Mouse (Mus musculus) cerebellum, adult 9-11 months (tissue): ENCODE data around the gene Wnt5b.

Source experiments
- DNase-seq: peaks from one replicate; pipeline ENCODE4 v3.0.0; 2022

Wnt5b gene

DNA sequence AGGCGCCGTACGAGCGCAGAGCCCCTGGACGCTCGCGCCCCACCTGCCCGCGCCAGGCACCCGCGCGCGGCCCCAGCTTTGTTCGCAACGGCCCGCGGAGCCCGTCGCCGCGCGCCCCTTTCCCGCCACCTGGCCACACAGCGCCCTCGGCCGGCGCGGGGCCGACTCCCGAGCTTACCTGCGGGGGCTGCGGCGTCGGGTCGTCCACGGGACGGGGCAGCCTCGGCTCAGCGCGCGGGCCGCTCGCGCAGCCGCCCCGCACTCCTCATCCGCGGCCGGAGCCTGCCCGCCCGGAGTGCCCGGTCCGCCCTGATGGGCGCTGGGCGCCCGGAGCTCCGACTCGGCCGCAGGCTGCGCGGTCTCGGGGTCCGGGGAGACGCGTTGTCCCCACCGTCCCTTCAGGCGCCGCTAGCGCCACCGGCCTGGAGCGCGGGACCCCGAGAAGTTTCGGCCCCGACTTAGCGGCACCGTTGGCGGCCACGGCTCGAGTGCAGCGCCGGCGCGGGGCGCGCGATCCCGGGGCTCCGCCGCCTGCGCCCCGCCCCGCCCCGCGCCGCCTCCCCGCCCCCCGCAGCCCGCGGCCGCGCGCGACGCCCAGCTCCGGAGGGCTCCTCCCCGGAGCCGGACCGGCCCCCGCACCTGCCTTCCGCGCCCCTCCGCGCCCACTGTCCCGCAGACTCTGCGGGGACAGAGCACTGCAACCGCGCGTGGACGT lies at the start of gene Wnt5b:
Wnt5b (minus strand) TSS at position 545 of the 715 bp plus-strand sequence.
- DNase-seq, result no peak

DNA sequence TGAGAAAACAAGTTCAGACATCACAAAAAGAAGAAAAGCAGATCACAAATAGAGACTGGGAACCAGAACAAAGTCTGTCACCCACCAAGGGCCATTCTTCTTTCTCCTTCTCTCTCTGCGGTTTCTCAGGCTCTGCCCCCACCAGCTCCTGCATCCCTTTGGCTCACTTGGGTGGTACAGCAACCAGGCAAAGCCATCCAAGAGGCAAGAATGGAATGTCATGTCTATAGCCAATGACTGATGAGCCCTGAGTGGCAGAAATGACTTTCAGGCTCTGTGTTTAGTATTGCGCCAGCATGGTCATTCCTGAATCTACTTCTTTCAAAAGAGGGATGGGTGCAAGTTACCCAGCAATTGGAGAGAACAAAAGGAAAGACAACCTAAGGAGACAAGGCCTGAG lies 46.7 kb upstream of the Wnt5b start:
- no peak for DNase-seq

DNA sequence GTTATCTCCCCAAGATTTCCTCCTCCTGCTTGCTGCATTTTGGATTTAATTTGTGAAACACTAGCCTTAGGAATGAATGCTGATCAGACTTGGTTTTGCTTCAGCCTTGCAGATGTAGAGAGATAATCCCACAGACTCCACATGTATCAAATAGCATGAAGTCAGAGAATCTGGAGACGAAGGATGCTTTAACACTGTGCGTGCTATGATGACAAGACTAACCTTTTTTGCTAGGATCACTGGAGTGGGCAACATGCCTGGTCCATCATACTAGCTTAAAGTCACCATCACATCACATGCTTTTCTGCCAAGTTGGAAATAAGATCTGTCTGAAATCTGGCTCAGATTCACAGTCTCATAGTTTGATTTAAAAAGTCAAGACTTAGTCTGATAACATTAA lies 43.8 kb upstream of the Wnt5b start:
- no peak for DNase-seq

DNA sequence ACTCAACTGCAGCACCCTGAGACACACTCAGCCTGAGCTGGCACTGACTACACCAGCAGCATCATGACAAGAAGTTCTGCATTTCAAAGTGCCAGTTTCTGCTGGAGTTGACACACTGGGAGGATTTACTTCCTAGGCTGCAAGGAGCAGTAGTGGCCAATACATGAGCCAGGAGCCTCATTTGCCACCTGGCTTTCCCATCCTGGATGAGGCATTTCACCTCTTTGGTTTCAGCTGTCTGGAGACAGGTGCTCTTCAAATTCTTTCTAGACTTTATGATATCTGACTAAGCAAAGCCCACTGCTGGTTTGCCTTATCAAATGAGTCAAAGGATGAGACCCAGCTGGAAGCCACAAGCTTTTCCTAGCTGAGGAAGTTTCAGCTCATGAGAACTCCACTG lies 43.3 kb upstream of the Wnt5b start:
- DNase-seq, result no peak

DNA sequence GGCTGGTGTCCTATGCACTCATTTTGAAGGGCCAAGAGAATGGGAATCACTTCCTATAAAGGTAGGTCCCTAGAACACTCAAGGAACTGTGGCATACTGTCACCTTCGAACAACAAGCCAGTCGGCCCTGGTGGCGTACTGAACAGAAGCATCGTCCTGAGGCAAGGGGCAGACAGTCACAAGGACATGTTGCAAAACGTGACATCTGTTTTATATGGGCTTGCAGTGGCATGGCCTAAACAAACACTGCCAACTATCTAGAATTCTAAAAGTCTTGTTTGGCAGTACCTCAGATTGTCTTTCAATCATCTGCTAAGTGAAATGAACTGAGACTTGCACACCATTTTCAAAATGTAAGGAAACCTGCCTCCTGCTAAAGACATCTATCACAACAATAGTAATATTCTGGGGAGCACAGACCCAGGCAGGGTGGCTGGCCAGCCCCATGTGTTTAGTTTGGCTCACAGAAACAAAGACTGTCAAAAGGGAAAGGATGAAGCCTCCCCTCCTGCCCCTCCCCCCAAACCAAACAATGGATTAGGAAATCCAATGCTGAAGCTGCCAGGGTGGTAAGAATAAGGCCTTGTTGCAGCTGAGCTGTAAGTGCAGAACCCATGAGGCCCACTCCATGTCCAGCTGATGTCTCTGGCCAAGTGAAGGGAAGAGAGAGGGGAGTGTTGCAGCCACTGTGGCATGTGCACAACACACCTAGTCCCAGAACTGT lies 41.7 kb upstream of the Wnt5b start:
- no peak for DNase-seq

DNA sequence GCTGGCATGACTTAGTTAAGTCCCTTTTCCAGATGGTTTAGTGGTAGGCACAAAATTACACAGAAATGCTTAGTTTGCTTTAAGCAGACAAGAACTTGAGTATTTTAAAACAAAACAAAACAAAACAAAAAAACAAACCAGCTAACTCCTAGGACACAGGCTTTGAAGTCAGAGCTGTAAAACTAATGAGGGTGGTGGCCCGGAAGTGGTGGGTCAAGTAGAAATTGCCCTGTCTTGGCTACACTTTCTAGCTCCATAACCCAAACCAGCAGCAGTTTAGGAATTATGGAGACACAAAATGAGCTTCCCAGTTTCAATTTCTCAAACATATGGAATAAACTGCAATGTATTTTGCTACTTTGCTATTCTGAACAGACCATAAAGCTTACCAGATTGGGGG lies 39.9 kb upstream of the Wnt5b start:
- DNase-seq, result no peak

DNA sequence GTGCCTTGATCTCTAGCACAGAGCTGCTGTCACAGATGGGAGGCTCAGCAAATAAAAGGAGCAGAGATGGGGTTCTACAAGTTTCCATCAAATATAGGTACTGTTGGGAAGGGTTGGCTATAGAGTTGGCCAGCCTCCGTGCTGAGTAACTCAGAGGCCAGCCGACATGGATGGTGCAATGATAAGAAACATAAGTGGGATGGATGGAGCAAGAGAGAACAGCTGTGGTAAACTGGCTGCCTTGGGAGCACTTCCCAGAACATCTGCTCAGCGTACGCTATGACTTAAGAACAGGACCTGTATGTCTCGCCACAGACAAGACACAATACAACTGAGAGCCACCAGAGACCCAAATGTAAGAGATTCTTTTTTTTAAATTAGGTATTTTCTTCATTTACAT lies 39.0 kb upstream of the Wnt5b start:
- no peak for DNase-seq

DNA sequence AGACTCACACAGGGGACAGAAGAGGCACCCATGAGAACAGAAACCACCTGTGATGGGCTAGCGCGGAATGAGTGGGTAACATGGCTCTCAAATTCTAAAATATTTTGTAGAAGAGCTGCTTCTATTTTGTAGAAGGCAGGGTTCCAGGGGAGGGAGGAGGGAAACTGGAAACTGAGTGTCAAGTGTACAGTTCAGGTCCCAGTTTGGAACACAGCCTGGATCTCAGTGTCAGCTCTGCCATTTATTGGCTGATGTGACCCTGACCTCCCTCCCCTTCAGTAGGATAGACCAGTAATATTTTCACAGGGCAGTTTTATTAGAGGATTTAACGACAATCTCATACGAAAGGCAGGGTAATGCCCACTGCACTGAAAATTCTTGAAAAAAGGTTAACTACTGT lies 32.6 kb upstream of the Wnt5b start:
- no peak for DNase-seq

DNA sequence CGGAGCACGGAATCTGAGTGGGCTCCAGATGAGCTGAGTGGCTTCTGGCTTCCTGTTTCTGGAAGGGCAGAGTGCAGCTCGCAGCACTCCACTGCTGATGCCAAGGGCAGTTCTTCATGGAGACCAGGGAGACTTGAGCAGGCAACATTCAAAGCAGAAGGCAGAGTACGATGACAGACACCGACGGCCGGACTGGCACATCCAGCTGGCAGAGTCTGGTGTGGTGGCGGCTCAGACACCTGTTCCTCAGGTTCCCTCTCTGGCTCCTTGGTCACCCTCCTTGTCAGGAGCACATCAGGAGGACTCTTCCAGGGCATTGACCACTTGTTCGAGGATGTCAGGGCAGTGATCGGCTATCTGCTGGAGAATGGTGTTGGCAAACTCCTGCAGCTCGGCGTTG lies 31.2 kb upstream of the Wnt5b start:
- no peak for DNase-seq

DNA sequence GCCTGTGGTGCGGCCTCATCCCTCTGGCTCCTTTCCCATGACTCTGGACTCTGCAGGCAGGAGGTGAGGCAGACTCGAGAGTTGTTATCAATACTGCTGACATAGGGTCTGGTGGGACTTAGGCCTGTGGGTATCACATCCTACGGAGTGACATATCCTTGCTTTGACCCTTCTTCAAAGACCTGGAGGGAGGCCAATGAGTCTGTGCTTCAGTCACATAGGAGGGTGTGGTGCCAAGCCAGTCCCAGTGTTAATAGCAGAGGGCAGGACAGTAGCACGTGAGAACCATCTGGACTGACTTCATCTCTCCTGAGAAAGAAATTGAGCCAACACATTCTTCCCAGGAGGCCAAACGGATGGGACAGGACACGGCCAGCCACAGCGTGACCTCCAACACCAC lies 28.1 kb upstream of the Wnt5b start:
- peak; percentile 87 for DNase-seq

DNA sequence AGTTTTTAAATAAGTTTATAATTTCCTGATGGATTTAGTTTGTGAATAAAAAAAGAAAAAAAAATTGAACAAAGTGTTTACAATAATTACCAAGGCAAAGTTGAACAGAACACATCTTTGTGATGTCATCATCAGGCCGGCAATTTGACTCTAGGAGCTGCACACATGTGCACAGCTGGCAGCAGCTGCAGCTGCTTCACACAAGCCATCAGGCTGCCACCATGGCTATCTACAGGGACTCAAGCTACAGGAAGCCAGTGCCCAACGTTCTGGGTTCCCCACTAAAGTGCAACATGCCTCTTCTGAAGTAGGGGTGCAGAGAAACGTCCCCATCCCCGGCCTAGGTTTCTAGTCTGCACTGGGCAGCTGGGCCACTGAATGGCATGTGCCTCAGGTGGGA lies 26.6 kb upstream of the Wnt5b start:
- DNase-seq, result no peak

DNA sequence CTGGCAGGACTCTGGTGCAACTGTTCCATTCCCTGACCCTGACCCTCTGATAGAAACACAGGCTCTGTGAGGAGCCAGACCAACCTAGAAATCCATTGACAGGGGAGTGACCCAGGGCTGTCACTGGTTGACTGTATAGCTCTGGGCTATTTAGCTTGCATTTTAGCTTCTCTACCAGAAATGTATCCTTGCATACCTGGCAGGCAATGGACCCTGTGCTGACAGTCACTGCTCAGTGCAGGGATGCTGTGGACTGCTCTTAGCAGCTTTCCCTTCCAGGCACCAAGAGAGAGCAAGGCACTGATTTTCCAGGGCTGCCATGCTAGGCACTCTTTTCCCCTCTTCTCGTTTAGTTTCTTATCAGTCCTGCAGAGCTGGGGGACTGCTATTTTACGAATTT lies 24.2 kb upstream of the Wnt5b start:
- no peak for DNase-seq

DNA sequence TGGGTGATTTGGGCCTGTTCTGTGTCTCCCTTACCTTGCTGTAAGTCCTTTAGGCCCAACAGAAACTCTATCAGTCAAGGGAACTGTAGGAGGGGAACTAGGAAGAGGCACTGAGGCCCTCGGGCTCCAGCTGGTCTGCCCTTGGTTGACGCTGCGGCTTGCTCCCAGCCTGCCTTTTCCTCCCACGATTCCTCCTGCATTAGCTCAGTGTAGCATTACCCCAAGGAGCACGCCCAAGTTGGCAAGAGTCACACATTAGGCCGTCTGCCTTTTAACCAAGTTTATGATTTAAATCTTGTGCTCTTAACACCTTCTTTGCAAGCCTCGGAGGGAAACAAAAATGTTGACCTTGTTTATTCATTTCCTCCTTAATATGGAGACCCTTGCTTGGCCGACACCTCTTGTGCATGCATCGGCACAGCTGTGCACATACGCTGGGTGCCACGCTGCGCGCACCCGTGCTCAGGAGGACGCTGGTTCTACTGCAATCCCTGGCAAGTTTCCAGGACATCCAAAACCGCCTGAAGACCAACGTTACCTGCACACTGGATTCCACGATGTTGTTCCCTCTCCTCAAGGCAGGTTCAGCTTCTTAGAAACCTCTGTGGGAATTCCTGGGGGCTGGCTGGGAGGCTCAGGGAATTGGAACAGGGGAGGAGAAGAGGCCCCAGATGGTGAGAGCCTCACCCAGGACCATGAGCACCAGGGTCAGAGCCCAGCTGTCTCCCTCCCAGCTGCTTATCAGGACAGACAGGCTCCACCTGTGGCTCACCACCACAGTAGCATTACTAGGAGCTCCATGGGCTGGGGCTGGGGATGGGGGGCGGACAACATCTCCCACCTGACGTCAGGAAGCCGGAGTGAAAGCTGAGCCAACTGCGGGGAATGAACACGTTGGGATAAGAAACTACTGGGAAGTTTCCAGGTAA lies 21.6 kb upstream of the Wnt5b start:
- no peak for DNase-seq

DNA sequence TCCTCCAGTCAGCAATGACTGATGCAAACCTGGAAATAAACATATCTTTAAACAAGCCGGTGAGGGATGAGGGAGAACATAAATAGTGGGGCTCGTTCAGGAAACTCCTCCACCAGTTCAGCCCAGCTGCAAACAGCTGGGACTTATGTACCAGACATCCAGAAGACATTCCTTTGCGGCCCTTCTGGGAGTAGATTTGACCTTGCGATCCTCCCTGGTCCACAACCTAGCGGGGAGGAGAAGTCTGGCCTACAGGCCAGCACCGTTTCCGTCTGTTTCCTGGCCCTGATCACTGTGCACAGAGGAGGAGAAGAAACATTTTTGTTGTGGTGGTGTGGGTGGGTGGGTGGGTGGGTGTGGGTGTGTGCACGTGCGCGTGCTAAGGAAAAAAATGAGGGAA lies 18.4 kb upstream of the Wnt5b start:
- no peak for DNase-seq

DNA sequence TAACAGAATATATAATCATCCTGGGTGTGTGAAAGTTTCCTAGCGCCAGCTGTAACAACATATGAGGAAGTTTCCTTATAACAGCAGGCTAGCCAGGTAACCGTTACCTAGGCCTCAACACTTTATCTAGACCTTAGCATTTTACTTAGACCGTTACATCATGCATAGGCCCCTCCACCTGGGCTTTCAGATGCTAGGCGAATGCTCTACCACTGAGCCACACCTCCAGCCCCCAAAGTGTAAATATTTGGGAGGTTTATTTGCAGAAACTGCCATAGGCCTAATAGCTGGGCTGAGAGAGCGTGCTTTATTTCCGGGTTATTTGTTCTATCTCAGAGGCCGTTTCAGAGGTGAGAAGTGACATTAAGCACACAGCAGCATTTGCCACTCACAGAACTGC lies 14.7 kb upstream of the Wnt5b start:
- DNase-seq, result no peak

DNA sequence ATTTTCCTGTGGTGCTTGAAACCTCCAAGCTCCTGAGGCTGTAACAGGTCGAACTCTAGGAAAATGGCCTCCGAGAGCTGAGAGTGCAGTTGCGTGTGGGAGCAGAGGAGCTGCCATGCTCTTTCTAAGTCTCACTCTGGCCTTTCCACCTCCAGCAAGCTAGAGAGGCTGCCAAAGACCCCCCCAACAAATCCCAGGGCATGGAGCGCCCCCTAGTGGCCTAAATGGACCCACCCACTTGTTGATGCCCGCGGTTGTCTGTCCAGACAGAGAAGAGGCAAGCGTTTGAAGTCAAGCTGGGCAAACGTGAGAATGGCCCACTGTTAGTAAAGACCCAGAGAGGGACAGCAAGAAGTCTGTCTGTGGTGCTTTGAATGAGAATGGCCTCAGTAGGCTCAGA lies 10.3 kb upstream of the Wnt5b start:
- no peak for DNase-seq

DNA sequence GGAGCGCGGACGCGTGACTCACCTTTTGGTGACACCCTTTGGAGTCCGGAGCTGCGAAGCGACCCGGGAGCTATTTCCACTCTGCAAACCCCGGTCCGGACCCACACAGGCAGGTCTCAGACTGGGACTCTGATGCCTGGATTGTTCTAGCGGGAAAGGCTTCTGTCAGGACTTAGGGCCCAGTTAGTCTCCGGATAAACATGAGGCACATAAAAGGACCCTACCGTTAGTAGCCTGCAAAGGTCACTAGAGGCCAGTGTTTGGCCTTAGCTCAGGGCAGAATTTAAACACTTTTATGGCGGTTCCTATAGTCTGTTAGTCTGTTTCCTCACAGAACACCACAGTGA lies 344 bp upstream of the Wnt5b start:
- DNase-seq, result peak; percentile 11

DNA sequence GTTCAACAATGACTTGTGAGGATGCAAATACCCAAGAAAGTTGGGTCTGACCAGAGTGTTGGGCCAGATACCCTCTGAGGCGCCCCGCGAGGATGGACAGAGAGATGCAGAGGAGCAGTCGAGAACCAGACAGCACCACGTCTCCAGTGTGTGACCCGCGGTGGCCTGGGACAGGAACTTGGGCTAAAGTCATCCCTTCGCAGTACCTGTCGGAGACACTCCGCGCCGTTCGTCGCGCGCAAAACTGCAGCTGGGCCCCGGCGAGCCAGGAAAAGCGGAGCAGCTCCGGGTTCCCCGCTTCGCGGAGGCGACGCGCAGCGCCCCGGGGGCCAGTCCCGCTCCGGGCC lies 718 bp downstream of the Wnt5b start:
- DNase-seq, result no peak

DNA sequence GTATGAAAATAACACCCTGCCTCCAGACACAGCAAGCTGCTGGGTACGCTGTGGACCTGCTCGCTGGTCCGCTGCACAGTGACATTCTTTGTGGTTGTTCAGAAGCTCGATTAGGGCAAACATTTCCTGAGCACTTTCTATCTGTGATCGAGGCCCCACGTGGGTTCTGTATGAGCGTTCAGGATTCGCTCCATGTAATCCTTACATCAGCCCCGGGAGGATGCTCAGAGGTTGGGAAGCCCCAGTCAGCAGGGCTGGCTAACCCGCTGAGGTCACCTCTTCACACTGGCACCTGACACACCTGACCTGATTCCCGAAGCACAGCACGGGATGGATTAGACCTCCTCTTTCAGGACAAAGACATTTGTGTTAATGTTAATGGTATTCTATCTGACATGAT lies 8.3 kb downstream of the Wnt5b start:
- no peak for DNase-seq

DNA sequence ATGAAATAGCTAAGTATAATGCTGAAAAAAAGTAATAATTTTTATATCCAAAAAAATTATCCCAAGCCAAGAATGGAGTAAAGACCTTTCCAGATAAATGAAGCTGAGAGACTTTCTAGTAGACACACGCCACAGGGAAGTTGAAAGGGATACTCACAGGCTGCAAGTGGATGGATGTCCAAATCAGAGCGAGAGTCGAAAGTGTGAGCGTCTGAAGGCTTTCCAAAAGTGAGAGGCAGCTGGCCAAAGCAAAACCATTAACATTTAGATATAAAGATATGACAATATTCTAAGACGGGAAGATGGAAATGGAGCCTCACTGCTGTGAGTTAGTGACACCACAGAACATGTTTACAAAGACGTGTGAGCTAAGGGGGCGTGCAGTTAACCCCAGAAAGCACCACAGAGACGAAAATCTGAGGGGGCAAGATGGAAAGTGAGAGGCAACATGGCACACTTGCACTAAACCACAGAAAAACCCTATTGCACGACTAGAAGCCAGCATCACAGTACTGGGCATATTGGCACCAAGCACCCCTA lies 10.9 kb downstream of the Wnt5b start:
- DNase-seq, result no peak

DNA sequence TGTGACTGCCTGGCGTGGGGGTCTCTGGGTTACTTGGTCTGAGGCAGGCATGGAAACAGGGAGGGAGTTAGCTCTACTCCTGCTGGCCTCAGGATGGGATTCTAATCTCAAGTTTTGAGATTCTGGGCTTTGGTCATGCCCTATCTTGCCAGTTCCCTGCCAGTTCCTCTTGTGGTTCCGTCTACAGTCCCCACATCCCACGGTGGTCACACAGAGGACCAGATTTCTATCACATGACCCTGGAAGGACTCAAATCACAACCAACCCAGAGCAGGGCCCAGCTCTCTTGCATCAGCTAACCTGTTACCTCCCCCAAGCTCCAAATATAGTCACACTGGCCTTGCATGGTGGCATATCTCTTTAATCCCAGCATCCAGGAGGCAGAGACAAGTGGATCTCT lies 14.5 kb downstream of the Wnt5b start:
- DNase-seq, result no peak

DNA sequence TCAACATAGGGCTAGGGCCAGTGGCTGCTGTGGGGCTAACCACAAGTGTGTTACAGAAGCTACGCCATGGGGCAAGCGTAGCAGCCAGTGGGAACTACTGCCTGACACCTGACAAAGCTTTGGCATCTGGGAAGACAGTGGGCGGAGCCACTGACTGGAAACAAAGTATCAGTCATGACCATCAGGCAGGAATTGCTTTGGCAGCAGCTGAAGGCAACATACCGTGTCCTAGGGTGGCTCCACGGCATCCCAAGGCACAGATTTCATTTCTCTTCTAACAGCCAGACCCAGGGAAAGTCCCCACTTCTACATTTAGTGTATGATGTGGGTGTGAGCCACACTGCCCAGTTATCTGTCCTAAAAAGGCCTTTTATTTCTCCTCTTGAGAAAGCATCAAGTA lies 17.6 kb downstream of the Wnt5b start:
- no peak for DNase-seq

DNA sequence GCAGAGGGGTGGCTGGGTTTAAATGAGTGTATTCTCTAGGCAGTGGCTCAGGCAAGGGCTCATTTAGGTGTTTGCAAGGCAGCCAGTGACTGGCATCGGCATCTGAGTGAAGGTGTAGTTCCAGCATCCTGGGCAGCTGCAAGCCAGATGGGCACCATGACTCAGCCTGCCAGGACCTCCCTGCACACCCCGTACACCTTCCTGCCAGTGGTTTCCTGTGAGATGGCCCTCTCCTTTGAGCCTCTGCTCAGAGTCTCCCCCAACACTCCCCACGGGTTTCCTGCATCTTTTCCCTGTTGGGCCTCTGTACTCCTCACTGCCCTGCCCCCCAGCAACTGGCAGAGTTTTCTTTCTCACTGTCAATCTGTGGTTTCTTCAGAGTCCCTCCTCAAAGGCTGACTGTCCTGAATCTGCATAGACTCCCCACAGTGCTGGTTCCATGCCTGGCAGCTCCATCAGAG lies 22.2 kb downstream of the Wnt5b start:
- peak; percentile 9 for DNase-seq

DNA sequence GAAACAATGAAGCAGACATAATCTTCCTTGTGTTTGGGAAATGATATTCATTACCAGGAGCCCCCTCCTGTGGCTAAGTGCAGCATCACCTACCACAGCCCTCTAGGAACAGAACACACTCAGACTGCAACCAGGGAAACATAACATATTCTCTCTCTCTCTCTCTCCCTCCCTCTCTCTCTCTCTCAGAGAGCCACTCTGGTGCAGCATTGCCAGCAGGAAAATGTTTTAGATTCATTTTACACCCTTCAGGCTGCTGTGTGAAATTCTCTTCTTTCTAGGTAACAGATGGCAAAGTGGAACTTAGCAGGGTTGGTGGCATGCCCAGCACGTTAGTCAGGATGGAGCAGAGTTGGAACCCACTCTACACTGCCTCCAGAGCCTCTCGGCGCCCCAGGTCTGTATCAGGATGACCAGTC lies 22.7 kb downstream of the Wnt5b start:
- DNase-seq, result peak; percentile 39
